Mouse (Mus musculus) liver, postnatal 0 days (tissue): ENCODE measurements at regions not wholly inside any gene's neighbourhood (a gene's known extent, or its start where the extent isn't known, plus 50 kb on each side); places are given as distances from the start of the nearest gene placed in this dataset.
"Not testable (repeated sequence)": the region's sequence is repeated elsewhere in the genome, so short reads cannot be mapped to it uniquely, and the experiment has no call there.

Experiments used
- CTCF ChIP-seq: sonication (generic); IDR thresholded peaks from 2 replicates; pipeline ENCODE4 v1.5.1; 2016; ENCODE audit warnings: antibody characterized with exemption, low read depth
- EP300 ChIP-seq: IDR thresholded peaks from 2 replicates; pipeline ENCODE4 v1.6.1; 2016; ENCODE audit warnings: antibody characterized with exemption, low read depth, mild to moderate bottlenecking

GRCm38 (mm10) chr13:12940911-12941310 lies 64.3 kb downstream of the Prl2c2 start:
- not testable (repeated sequence) for TF ChIP-seq CTCF, EP300
